Mouse (Mus musculus) heart, postnatal 25 days (tissue): ENCODE results near the gene Arhgap35. TPM values are rescaled to one million over a fixed set of nuclear protein-coding genes. Genes with fewer than 3 reads are reported as not detected.
"Not testable (repeated sequence)": the region's sequence is repeated elsewhere in the genome, so short reads cannot be mapped to it uniquely, and the experiment has no call there.

Source experiments
- DNase-seq: peaks from one replicate; pipeline ENCODE4 v3.0.0; 2022; ENCODE audit warnings: low spot score
- intact Hi-C: fragments of 180-260 bp; cut with DNase I; formaldehyde crosslinking; loops from one replicate; pipeline ENCODE4 v1.15.1; 2025
- total RNA-seq, 2 experiments: library from RNA; stranded (reverse); gene quantifications; 2 replicates each; pipeline ENCODE4 v1.2.3; 2021

Gene Arhgap35
- total RNA-seq: 10 to 100 TPM; 34.2 to 35.8 TPM

DNA sequence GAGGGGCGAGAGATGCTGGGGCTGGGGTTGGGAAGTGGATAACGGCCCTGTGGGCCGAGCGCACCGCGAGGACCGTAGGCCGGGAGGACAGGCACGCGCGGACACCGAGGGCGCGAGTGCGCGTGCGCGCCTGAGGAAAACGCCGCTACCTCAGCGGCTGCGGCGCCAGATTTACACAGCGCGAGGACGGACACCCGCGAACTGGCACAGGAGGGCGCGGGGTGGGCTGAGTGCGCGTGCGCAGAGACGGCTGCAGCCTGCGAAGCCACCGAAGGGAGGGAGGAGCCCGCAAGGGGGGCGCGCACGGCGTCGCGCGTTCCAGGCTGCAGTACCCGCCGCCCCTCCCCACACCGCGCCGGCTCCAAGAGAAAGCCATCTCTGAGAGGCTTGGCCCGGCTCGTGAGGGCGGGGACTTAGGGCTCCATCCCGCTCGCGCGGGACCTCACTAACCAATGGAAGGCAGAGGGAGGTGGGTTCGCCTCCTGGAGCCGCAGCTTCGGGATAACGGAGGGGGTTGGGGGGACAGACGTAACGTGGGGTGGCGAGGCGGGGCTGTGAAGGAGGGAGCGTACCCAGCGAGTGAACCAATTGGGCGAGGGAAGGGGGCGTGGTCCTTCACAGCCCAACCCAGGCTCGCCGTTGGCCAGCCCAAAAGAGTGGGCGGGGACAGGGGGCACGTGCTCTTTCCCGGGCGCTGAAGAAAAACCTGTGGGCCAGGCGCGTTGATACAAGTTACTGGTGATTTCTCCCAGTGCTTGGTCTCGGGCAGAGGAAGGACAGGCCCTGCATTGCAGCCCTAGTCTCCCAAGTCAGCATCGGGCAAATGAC, at the start of gene Arhgap35:
Arhgap35 (minus strand) TSS at position 106 of the 828 bp plus-strand sequence.
- peak; percentile 99 for DNase-seq
- intact Hi-C loops: loop anchor here (5.0 kb wide), 2 partner anchors 93 to 213 kb away; partner anchors contain the start of gene Zc3h4

DNA sequence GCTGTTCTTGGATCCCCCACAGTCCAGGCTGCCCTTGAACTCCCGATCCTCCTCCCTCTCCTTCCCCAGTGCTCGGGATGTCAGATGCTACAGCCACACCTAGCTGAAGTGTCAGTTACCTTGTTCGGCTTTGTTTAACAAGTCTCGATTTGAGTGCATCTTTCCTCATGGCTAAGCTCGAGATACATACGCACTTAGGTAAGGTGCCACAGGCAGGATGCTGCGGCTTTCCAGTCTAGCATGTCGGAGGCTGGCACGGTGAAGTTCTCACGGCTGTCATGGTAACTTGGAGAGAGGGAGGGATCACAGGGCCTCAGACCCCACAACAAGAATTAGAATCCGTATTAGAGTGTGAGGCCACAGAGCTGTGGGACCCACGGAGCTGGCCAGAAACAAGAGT, 29.5 kb upstream of the Arhgap35 start:
- intact Hi-C loops: no loop called here
- no peak for DNase-seq

DNA sequence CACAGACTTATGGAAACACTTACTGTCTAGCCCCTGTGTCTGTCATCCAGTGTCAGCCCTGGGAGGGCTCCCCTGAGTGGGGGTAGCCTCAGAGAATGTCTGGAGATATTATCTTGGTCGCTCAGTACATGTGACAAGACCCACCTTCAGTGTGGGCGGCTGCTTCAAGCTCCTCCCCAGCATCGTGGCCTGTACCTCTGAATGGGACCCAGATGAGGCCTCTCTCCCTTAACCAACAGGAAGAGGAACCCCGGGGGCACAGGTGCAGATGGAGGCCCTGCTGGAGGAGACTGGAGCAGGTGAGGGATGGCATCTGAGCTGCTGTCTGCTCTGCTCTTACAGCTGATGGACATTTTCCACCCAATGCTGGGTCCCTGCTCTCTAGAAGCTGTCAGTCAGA, 28.3 kb upstream of the Arhgap35 start:
- DNase-seq, intact Hi-C loops: not testable (repeated sequence)

- DNase-seq: peak; percentile 52
- intact Hi-C loops: no loop called here
Observed at GRCm38 (mm10) chr7:16639028-16639427, 24.2 kb upstream of the Arhgap35 start.

DNA sequence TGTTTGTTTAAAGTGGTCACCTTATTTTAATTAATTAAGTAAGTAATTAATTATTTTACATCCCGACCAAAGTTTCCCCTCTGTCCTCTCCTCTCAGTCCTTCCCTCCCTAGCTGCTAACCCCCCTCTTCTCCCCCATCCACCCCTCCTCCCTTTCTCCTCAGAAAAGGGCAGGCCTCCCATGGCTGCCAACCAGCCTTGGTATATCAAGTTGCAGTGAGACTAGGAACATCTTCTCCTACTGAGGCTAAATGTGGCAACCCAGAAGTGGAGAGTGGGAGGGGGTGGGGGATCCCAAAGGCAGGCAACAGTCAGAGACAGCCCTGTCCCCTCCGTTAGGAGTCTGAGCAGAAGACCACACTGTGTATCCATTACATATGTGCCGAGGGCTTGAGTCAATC, 20.3 kb upstream of the Arhgap35 start:
- no peak for DNase-seq

DNA sequence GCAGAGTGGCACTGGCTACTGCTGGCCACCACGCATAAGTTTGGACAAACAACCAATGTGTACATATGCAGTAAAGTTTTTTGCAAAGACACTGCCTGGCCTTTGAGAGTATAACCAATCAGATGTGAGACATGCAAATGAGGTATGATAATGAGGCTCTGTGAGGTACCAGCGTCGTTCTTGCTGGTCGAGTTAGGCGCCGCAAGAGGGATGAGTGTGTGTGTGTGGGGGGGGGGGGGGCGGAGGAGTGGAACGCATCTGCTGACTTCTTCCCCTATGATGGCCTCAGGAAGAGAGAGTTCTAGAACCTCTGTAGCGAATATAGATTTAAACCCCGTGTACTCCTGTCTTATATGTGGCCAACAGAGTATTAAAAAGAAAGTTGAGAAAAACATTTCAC, 19.1 kb upstream of the Arhgap35 start:
- intact Hi-C loops, DNase-seq: not testable (repeated sequence)

More for the DNA sequence above, 20.3 kb upstream of the Arhgap35 start:
- intact Hi-C loops: no loop called here

DNA sequence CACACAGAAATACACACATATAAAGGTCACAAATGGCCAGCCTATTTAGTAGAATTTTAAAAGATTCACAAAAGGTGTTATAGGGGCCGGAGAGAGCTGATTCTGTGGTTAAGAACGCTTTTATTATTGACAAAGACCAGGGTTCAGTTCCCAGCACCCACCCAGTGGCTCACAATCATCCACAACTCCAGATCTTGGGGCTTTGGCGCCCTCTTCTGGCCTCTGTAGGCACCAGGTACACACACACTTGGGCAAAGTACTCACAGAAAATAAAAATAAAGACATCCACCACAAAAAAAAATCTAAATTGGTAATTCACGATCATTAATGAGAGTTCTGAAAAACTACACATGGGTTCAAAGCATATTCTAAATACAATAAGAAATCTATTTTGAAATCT, 17.1 kb upstream of the Arhgap35 start:
- intact Hi-C loops: no loop called here
- DNase-seq: no peak

GRCm38 (mm10) chr7:16631025-16631424, 16.2 kb upstream of the Arhgap35 start:
- intact Hi-C loops: no loop called here
- DNase-seq: no peak

DNA sequence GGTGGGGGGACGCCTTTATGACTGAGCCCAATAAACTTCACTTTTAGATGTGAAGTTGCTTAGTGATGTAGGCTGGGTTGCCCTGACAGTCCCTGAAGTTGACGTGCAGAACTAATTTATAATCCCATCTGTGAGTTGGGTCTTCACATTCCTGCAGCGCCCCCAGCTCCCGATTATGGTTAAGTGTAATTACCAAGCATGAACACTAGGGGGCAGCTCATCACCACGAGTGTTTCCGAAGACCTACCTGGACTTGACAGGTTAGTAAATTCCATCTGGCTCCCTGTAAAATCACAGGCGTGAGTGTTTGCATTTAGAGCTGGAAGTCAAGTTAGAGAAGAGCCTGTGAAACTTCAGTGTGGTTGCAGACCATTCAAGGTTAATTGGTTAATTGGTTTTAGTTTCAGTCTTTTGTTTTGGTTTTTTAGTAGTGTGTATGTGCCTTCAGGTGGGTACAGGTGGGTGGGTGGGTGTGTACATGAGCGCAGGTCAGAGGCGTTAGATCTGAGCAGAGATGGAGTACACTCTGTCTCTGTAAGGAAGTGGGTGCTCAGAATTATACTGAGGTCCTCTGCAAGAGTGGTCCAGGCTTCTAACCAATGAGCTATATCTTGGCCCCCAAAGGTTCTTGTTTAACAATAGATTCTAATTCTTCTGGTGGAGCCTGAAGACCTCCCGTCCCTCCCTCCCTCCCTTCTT, 15.0 kb upstream of the Arhgap35 start:
- no peak for DNase-seq
- intact Hi-C loops: loop anchor here (1.0 to 5.0 kb wide), 3 partner anchors 66 to 178 kb away; no protein-coding TSS in a partner anchor

DNA sequence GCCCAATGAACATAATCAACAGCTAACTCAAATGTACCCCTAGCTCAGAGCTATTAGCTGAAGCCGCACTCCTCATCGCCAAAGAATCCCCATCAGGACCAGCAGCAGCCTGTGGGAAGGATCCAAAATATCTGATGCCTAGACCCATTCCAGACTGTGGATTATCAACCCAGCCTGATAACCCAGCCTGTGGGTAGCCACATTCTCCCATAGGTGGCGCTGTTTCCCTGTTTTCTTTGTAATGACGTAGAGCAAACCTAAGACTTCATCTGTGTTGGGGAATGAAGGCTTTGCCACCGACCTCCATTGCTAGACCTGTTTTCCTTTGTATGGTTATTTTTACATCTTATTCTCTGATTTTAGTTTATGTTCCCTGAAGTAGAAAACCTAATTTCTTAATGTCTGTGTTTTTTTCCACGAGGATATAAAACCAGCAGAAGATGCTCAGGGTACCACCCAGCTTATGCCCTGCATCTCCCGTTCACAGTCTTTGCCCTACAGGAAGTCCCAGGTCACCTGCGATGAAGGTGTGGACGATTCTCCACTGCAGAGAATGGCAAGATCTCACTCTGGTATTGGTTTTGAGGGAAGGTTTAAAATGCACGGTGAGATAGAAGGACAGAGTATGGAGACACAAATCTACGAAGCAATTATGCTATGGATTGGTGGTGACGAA, 13.4 kb upstream of the Arhgap35 start:
- no peak for DNase-seq
- intact Hi-C loops: loop anchor here (5.0 kb wide), 1 partner anchor 179 kb away; no protein-coding TSS in a partner anchor

DNA sequence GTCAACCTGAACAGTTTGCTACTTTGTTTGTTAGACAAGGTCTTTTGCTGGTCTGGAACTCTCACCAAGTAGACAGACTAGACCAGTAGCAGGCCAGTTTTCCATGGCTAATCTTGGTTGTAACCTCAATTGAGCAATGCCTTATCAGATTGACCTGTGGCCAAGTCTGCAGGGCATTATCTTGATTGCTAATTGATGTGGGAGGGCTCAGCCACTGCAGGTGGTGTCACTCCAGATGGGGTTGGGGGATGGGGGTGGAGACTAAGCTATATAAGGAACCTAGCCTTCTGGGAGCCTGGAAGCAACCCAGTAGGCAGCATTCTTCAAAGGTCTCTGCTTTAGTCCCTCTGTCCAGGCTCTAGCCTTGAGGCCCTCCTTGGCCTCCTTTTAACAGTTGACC, 8.9 kb upstream of the Arhgap35 start:
- intact Hi-C loops: no loop called here

DNA sequence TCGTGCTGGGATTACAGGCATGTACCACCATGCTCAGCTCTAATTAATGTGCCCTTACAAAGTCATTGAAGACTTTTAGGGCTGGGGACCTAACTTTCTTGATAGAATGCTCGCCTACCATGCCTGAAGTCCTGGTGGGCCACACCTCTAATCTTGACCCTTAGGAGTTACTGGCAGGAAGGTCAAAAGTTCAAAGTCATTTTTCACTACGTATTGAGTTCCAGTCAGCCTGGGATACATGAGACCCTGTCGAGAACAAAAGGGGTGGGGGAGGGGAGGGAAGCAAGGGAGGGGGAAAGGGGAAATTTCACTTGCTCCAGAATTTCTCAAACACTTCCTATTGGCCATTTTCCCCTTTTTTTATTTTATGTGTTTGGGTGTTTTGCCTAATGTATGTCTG, 8.3 kb upstream of the Arhgap35 start:
- intact Hi-C loops: no loop called here
- no peak for DNase-seq

More for the DNA sequence above, 8.9 kb upstream of the Arhgap35 start:
- DNase-seq: no peak

- DNase-seq: peak; percentile 44
- intact Hi-C loops: no loop called here
Observed at GRCm38 (mm10) chr7:16621066-16621622, 6.4 kb upstream of the Arhgap35 start.

GRCm38 (mm10) chr7:16618661-16619211, 3.9 kb upstream of the Arhgap35 start:
- peak; percentile 76 for DNase-seq

GRCm38 (mm10) chr7:16617045-16617444, 2.3 kb upstream of the Arhgap35 start:
- DNase-seq: no peak
- intact Hi-C loops: loop anchor here (1.0 kb wide), 1 partner anchor 110 kb away; no protein-coding TSS in a partner anchor

More at GRCm38 (mm10) chr7:16618661-16619211, 3.9 kb upstream of the Arhgap35 start:
- intact Hi-C loops: loop anchor here (2.0 kb wide), 2 partner anchors 128 to 154 kb away; no protein-coding TSS in a partner anchor

DNA sequence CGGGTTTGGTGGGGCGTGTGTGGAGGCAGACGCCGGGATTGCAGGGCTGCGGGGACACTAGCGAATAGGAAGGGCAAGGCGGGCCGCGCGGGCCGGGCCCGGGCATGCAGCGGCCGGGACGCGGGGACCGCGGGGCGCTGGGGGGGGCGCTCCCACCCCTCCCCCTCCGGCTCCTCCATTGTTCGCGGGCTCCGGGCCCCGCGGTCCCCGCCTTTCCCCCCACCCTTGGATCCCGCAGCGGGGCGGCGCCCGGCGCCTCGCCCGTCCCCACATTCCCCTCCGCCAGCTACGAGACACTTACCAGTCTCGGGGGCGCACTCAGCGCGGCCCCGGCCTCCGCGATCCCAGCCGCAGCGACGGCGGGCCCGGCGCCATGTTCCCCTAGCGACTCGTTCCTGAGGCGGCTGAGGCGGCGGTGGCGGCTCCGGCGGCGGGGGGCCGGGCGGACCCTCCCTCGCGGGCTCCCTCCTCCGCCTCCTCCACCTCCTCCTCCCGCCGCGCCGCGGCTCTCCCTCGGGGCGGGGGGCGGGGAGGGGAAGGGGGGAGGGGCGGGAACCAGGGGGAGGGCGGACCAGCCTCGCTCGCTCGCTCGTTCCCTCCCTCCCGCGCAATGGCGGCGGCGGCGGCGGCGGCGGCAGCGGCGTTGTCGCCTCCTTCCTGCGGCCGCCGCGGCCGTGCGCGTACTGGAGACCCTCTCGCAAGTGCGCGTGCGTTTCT, 464 bp downstream of the Arhgap35 start:
- intact Hi-C loops: loop anchor here (5.0 kb wide), 2 partner anchors 92 to 212 kb away; partner anchors contain the start of gene Zc3h4
- no peak for DNase-seq

GRCm38 (mm10) chr7:16613461-16614170, 1.2 kb downstream of the Arhgap35 start:
- intact Hi-C loops: loop anchor here (2.0 to 5.0 kb wide), 3 partner anchors 31 to 211 kb away; partner anchors contain the start of gene Zc3h4

DNA sequence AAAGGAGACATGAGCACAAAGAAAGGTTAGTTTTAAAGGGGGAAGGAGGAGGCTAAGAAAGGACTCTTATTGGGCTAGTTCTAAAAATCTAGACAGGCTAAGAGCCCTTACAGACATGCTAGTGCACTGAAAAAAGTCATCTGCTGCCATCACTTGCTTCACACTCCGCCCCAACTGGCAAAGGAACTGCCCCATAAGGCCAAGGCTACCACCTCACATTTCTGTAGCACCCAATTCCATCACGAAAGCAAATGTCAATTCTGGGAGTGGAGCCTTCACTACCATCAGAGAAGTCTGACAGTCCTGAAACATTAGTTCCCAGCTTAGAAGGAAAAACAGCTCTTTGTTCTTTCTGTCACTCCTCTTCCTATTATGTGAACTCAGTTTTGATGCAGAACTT, 4.4 kb downstream of the Arhgap35 start:
- intact Hi-C loops: loop anchor here (5.0 kb wide), 2 partner anchors 88 to 208 kb away; partner anchors contain the start of gene Zc3h4

More at GRCm38 (mm10) chr7:16613461-16614170, 1.2 kb downstream of the Arhgap35 start:
- DNase-seq: no peak

More for the DNA sequence above, 4.4 kb downstream of the Arhgap35 start:
- no peak for DNase-seq
